Mouse (Mus musculus) liver, embryonic 16.5 days (tissue): ENCODE data around the gene Flvcr2. TPM values are rescaled to one million over a fixed set of nuclear protein-coding genes. Genes with fewer than 3 reads are reported as not detected.

Source experiments
- ATAC-seq: fragments of 200-750 bp; cut with Nextera tagmentation; 2 replicates; pipeline ENCODE4 v1.8.0; 2017; ENCODE audit warnings: low read depth, mild to moderate bottlenecking, moderate number of reproducible peaks, moderate library complexity
- H3K27ac ChIP-seq: fragments of 300-500 bp; sonication (generic); 2 replicates; pipeline ENCODE4 v1.5.1; 2014; ENCODE audit warnings: mild to moderate bottlenecking, low read length
- H3K27me3 ChIP-seq: fragments of 300-500 bp; sonication (generic); 2 replicates; pipeline ENCODE4 v1.6.1; 2014; ENCODE audit warnings: low read depth, low read length, mixed read lengths; ENCODE audit not compliant: control insufficient read depth, insufficient read depth
- H3K36me3 ChIP-seq: fragments of 300-500 bp; sonication (generic); 2 replicates; pipeline ENCODE4 v1.6.1; 2014; ENCODE audit warnings: mild to moderate bottlenecking; ENCODE audit not compliant: control insufficient read depth, insufficient read depth
- H3K4me1 ChIP-seq: fragments of 300-500 bp; sonication (generic); 2 replicates; pipeline ENCODE4 v1.6.1; 2014; ENCODE audit warnings: low read depth, low read length, mixed read lengths; ENCODE audit not compliant: control insufficient read depth
- H3K4me2 ChIP-seq: fragments of 300-500 bp; sonication (generic); 2 replicates; pipeline ENCODE4 v1.6.1; 2014; ENCODE audit warnings: low read depth, low read length, mixed read lengths
- H3K4me3 ChIP-seq: fragments of 300-500 bp; sonication (generic); 2 replicates; pipeline ENCODE4 v1.5.1; 2014; ENCODE audit warnings: low read depth, mild to moderate bottlenecking, low read length
- H3K9ac ChIP-seq: fragments of 300-500 bp; sonication (generic); 2 replicates; pipeline ENCODE4 v1.6.1; 2014; ENCODE audit warnings: low read depth, low read length
- H3K9me3 ChIP-seq: fragments of 300-500 bp; sonication (generic); replicated peaks from 2 replicates; pipeline ENCODE4 v1.6.1; 2016; ENCODE audit warnings: low read length; ENCODE audit not compliant: control insufficient read depth
- WGBS: fragments of 180-500 bp; shearing (Covaris S2); extraction: QIAGEN DNeasy Blood & Tissue Kit; methylation state at CpG from one replicate; pipeline ENCODE4 v1.1.7; 2014; ENCODE audit not compliant: insufficient replicate concordance; 5-methylcytosine and 5-hydroxymethylcytosine counted together
- polyA plus RNA-seq: library from polyadenylated mRNA; unstranded; fragments of >200 nt; fragmentation: Nextera tagmentation; extraction: Ambion mirVana; gene quantifications from 2 replicates; pipeline ENCODE4 v1.2.1, GENCODE M21; 2015

The Flvcr2 gene
- polyA plus RNA-seq, 1 experiment from 2014 or later = 10.0 TPM

DNA sequence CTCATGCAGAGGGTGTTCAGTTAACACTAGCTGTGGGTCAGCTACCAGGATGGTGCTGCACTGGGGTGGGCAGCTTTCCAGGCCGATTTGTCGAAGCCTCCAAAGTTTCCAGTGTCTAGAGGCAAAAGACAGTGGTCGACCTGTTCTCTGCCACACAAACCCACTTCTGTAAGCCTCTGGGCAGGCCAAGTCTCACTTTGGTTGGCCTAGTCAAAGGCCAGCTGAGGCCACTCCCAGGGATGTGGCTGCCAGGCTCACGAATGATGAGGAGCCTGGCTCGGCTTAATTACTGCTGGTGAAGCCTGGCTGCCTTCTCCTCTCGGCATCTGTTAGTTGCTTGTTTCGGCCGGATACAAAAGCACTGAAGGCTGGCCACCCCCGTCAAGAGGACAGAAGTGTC, 53.7 kb downstream of the Flvcr2 start:
- no peak overlapping the region for H3K27ac ChIP-seq
- no peaks in the 10 kb centered on the region for H3K4me1 ChIP-seq
- H3K27me3 ChIP-seq = no peaks in the 10 kb centered on the region
- no peak overlapping the region for H3K4me2 ChIP-seq
- no peak overlapping the region for H3K9ac ChIP-seq
- H3K9me3 ChIP-seq = no peaks in the 10 kb centered on the region
- WGBS = 62% methylated on average over 9 of the region's 9 CpGs
- no peaks in the 10 kb centered on the region for H3K36me3 ChIP-seq
- no peak overlapping the region for H3K4me3 ChIP-seq
- ATAC-seq = no peak

DNA sequence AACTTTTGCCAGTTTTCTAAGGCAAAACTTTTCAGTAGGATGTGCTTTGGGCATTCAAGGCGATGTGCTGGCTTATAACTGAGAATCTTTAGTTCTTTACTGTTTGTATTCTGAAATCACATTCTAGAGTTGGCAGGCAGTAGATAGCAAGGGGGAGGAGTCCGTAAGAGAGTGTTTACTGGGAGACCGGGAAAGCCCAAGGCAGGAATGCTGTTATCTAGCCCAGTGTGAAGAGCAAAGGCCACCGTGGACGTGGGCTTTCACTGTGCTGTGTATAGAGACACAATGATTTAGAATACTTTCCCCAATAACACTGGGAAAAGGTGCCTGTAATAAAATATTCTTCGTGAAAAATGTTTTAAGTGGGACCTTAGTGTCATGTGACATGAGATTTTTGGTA, 63.4 kb downstream of the Flvcr2 start:
- WGBS = 46% methylated on average over 6 of the region's 6 CpGs
- no peak overlapping the region for H3K4me3 ChIP-seq
- peak overlapping the region; percentile 18; the same call in 1 of the 2 replicates for H3K27ac ChIP-seq
- ATAC-seq = peak; percentile 78
- no peaks in the 10 kb centered on the region for H3K9me3 ChIP-seq
- no peak overlapping the region for H3K9ac ChIP-seq
- no peaks in the 10 kb centered on the region for H3K27me3 ChIP-seq
- H3K4me2 ChIP-seq = no peak overlapping the region
- H3K36me3 ChIP-seq = no peaks in the 10 kb centered on the region; the same call in 1 of the 2 replicates
- H3K4me1 ChIP-seq = no peaks in the 10 kb centered on the region

DNA sequence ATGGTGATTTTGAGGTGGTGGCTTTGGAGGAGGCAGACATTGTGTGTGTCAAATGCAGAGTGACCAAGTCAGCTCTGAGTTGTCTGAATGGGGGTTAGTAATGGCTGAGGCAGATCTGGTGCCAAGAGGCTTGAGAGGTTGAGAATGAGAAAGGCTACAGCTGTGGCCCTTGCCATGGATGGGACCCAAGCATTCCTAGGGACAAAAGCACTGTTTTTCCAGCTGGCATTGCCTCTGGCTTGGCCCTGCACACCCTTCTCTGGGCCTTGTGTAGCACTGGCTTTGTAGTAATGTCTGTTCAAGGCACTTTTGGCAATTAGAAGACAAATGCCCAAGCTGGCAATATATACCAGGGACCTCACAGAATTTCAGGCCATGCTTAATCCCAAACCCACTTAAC, 64.6 kb downstream of the Flvcr2 start:
- Histone ChIP-seq H3K9ac (no peak overlapping the region), H3K27me3 (no peaks in the 10 kb centered on the region), H3K27ac (no peak overlapping the region), H3K4me3 (no peak overlapping the region), H3K4me2 (no peak overlapping the region), H3K4me1 (no peaks in the 10 kb centered on the region), H3K36me3 (peaks cover 6% of the 10 kb centered on the region), H3K9me3 (no peaks in the 10 kb centered on the region)
- ATAC-seq = no peak

DNA sequence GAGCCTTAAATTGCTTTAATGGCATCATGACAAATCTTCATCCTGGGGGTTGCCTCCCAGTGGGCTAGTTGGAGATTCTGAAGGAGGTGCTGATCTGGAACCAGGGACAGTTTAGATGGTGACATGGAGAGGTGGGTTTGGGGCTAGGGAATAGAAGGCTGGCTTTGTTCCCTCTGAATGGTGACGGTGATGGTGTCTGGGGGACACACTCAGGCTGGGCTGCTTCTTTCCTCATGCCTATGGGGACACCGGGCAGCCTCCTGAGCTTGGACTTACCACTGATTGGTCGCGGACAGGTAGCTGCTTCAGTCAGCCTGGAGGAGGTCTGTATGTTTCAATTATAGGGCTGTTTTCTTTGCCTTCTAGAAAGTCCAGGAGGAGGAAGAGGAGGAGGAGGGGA, 65.3 kb downstream of the Flvcr2 start:
- H3K27me3 ChIP-seq = no peaks in the 10 kb centered on the region
- H3K4me3 ChIP-seq = no peak overlapping the region
- no peak overlapping the region for H3K4me2 ChIP-seq
- no peaks in the 10 kb centered on the region for H3K4me1 ChIP-seq
- no peaks in the 10 kb centered on the region for H3K9me3 ChIP-seq
- no peak overlapping the region for H3K9ac ChIP-seq
- no peak overlapping the region for H3K27ac ChIP-seq
- H3K36me3 ChIP-seq = peaks cover 6% of the 10 kb centered on the region
- no peak for ATAC-seq
- 89% methylated on average over 4 of the region's 4 CpGs for WGBS

DNA sequence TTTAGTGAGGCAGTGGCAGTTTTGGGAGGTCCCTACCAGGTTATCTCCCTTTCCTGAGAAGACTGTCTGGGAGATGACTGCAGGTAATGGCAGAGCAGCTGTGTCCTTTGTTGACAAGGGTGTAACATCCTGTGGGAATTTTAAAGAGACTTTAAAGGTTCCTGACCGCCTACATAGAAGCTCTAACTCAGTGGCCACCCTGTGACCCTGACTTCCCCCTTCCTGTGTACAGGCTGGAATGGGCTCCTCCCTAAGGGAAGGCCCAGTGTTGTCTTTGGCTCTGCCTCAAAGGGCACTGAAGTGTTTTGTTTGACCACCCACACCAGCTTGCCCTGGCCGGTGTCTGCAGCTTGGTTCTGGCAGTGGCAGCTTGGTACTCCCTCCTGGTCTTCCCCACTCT, 67.3 kb downstream of the Flvcr2 start:
- Histone ChIP-seq H3K4me3 (no peak overlapping the region), H3K4me2 (no peak overlapping the region), H3K4me1 (no peaks in the 10 kb centered on the region), H3K27me3 (no peaks in the 10 kb centered on the region), H3K9ac (no peak overlapping the region), H3K27ac (no peak overlapping the region), H3K36me3 (peaks cover 6% of the 10 kb centered on the region), H3K9me3 (no peaks in the 10 kb centered on the region)
- peak; percentile 79 for ATAC-seq
- WGBS = 71% methylated on average over 2 of the region's 2 CpGs

DNA sequence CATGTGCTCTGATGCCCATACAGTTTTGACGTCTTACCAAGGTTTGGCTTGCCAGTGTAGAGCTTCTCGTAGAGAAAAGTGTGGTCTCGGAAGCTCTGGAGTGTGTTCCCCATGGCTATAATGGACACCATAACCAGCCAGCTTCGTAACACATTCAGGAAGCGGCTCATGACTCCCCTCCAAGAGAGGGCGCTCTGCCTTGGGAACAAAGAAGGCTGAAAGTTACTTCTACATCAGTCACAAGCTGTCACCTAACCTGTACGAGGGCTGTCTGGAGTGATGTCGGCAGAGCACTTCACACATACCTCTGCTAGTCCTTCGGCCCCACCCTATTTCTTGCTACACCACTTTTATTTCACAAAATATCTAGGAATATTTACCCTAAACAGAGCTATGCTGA, 75.7 kb downstream of the Flvcr2 start:
- Histone ChIP-seq H3K36me3 (peaks cover 5% of the 10 kb centered on the region; the same call in 1 of the 2 replicates), H3K4me2 (no peak overlapping the region), H3K9ac (no peak overlapping the region), H3K9me3 (no peaks in the 10 kb centered on the region), H3K4me3 (no peak overlapping the region), H3K27ac (no peak overlapping the region), H3K4me1 (peaks cover 18% of the 10 kb centered on the region), H3K27me3 (no peaks in the 10 kb centered on the region)
- no peak for ATAC-seq
- WGBS = 70% methylated on average over 9 of the region's 9 CpGs

DNA sequence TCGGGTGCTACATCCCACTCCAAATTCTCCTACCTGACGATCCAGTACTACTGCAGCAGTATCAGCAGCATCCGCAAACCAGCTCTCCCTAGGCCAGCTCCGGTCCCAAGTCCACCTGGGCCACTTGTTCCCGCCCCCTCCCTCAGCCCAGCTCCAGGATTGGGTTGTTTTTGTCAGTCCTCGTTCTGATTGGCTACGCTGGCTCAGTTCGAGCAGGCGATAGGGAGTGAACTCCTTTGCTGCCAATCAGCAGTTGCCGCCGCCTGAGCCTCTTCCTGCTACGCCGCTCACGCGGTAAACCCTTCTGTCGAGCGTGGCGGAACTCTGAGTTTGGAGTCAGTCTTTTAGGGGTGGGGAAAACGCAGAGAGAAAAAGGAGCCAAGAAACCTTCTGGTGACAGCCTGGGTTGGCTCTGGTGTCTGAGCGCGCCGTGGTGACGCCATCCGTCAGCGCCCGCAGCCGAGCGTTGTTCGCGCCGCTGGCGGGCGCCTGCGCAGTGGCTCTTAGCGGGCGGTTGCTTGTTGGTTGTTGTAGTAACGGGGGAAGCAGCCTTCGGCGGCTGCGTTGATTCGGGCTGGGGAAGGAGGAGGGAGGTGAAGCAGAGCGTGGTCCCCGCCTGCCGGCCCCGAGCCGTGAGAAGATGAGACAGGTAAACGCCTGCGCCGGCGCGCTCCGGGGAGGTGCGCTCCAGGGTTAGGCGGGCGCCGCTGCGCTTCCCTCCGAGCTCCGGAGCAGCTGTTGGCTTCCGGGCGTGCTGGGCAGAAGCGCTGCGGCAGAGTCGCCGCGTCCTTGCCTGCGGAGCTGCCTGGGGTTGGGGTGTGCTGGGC, 78.3 kb downstream of the Flvcr2 start, which contains the start of the genes Erg28 and Ttll5:
Erg28 (minus strand) TSS at position 113 of the 827 bp plus-strand sequence.
Ttll5 (plus strand) TSS at position 222 of the 827 bp plus-strand sequence.
- peaks cover 18% of the 10 kb centered on the region for H3K4me1 ChIP-seq
- ATAC-seq = peak; percentile 95
- H3K27me3 ChIP-seq = no peaks in the 10 kb centered on the region
- peak within 1 kb of the TSS; percentile 91 for H3K4me2 ChIP-seq
- H3K27ac ChIP-seq = peak within 1 kb of the TSS; percentile 98
- H3K36me3 ChIP-seq = peaks cover 5% of the 10 kb centered on the region; the same call in 1 of the 2 replicates
- peak within 1 kb of the TSS; percentile 86 for H3K9ac ChIP-seq
- H3K4me3 ChIP-seq = peak within 1 kb of the TSS; percentile 82
- under 1% methylated on average over 66 of the region's 67 CpGs for WGBS
- no peaks in the 10 kb centered on the region for H3K9me3 ChIP-seq

DNA sequence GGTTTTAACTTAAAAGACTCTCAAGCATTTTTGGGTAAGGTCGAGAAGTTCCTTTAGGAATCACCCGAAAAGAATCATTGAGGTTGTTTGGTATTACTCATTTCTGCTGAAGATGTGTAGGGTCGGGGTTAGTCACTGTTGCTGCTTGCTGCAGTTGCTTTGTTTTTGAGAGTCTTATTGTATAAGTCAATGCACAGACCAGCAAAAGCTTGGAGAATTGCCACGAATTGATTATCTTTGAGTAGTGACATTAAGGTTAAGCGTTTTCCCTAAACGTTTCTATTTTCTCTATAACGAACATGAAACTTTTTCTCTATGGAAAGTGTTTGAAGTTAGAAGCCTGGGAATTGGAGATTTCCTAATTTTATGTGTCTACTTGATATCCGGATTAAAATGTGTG, 79.0 kb downstream of the Flvcr2 start:
- Histone ChIP-seq H3K4me2 (peak overlapping the region; percentile 91), H3K36me3 (peaks cover 5% of the 10 kb centered on the region; the same call in 1 of the 2 replicates), H3K9ac (peak overlapping the region; percentile 86), H3K4me1 (peaks cover 18% of the 10 kb centered on the region), H3K4me3 (peak overlapping the region; percentile 82), H3K27me3 (no peaks in the 10 kb centered on the region), H3K27ac (peak overlapping the region; percentile 98), H3K9me3 (no peaks in the 10 kb centered on the region)
- WGBS = 7% methylated on average over 8 of the region's 8 CpGs
- no peak for ATAC-seq

DNA sequence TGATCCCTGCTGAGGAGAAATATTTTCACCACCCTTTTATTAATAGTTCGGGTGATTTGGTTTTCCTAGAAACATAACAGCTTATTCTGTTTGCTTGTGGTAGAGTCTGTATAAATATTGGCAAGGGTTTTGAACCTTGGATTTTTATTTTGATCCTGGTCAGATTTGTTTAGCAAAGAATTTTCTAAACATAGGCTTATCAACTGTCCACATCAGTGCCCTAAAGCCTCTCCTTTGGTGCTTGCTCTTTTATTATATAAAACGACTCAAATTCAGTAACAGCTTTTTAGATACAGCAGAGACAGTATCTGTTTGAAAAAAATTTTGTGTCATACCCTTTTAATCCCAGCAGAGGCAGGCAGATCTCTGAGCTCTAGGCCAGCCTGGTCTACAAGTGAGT, 79.5 kb downstream of the Flvcr2 start:
- H3K9ac ChIP-seq = no peak overlapping the region
- H3K4me1 ChIP-seq = peaks cover 18% of the 10 kb centered on the region
- no peaks in the 10 kb centered on the region for H3K27me3 ChIP-seq
- no peaks in the 10 kb centered on the region for H3K9me3 ChIP-seq
- H3K4me3 ChIP-seq = peak overlapping the region; percentile 29
- no peak overlapping the region for H3K27ac ChIP-seq
- whole genome bisulfite sequencing = 36% methylated on average over 2 of the region's 2 CpGs
- peaks cover 5% of the 10 kb centered on the region; the same call in 1 of the 2 replicates for H3K36me3 ChIP-seq
- peak overlapping the region; percentile 91 for H3K4me2 ChIP-seq
- ATAC-seq = no peak
